Mouse (Mus musculus) embryo, embryonic 11.5 days (tissue): ENCODE measurements around the gene B9d1.

Experiments
- DNase-seq: peaks from one replicate; pipeline ENCODE4 v3.0.0-alpha.2; 2012; ENCODE audit warnings: low read depth, low spot score

The B9d1 gene

DNA sequence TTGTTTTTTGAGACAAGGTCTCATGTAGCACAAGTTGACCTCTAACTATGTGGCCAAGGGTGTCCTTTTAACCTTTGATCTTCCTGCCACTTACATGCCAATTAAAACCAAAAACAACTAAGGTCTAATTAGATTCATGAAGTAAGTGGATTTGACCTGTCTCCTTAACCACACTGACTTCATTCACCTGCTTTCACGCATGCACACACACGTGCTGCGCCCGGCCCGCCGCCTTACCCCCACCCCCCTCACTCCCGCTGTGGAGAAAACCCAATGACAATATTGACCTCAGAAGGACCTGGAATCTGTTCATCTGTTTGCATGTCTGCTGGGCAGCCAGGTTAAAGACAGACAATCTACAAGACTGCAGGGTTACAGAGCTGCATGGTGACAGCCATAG lies 35.7 kb downstream of the B9d1 start:
- DNase-seq: no peak

- DNase-seq: no peak
These were observed 36.2 kb downstream of the B9d1 start for GRCm38 (mm10) chr11:61541106-61541505.

- no peak for DNase-seq
These were observed 40.6 kb downstream of the B9d1 start for GRCm38 (mm10) chr11:61545586-61545985.

GRCm38 (mm10) chr11:61546452-61546851 lies 41.5 kb downstream of the B9d1 start:
- no peak for DNase-seq

GRCm38 (mm10) chr11:61547710-61548109 lies 42.8 kb downstream of the B9d1 start:
- DNase-seq: no peak

DNA sequence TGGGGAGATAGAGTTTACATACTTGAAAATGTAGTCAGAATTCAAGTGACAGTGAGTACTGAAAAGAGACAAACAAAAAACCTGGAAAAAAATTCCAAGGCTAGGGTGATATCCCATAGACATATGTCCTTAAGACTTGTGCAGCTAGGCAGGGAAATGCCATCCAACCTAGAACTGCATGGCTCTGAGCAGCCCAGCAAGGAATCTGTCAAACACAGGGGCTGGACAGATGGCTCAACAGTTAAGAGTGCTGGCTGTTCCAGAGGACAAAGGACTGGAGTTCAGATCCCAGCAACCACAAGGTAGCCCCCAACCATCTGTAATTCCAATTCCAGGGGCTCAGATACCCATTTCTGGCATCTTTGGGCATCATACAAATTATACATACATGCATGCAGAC lies 45.7 kb downstream of the B9d1 start:
- DNase-seq: no peak

- no peak for DNase-seq
These were observed 48.2 kb downstream of the B9d1 start for GRCm38 (mm10) chr11:61553015-61553754.

GRCm38 (mm10) chr11:61559572-61559971 lies 54.6 kb downstream of the B9d1 start:
- DNase-seq: no peak

DNA sequence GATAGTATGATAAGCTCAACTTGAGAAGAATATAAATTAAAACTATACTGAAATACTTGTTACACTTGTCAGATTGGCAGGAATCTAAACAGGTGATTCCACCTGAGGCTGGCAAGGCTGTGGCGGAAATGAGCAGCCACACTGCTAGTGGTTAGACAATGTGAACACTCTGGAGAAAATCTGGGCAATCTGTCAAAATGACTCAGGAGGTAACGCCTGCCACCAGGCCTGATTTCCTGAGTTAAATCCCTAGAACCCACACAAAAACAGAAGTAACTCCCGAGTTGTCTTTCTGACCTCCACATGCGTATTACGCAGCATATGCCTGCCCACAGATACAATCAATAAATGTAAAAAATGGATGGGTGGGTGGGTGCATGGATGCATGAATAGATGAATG lies 57.5 kb downstream of the B9d1 start:
- DNase-seq: no peak
